Mouse (Mus musculus) E14TG2a.4 (cell line): ENCODE data around the gene Sowaha.

Source experiments
- CTCF ChIP-seq: conservative IDR thresholded peaks from 2 replicates; pipeline ENCODE4 v1.5.1; 2014; ENCODE audit warnings: low read length
- NANOG ChIP-seq: IDR thresholded peaks from 2 replicates; pipeline ENCODE4 v1.6.1; 2014; ENCODE audit warnings: borderline replicate concordance, low read length, mixed read lengths
- POU5F1 ChIP-seq: IDR thresholded peaks from 2 replicates; pipeline ENCODE4 v1.6.1; 2014; ENCODE audit warnings: low read length, borderline replicate concordance

DNA sequence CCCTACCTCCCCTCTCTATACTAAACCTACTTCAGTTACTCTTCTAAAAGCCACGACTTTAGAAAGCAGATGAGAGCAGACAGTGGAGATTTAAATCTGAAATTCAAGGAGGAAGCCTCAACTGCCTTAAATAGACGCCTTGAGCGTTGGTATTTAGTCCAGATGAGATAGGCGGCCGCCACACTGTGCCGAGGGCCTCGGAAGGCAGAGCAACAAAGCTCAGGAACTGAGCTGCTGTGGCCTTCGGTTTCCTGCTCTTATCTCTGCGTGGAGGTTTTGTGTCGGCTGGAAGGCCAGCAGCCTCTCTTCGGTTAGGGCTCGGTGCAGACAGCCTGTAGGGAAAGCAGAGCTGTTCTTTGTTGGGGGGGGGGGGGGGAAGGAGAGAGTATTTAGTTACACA is 38.2 kb downstream of the Sowaha start:
- no peak for TF ChIP-seq CTCF
- no peak for TF ChIP-seq POU5F1
- no peak for TF ChIP-seq NANOG
